Mouse (Mus musculus) forebrain, embryonic 10.5 days (tissue): ENCODE results near the gene Arrdc3. TPM values are rescaled to one million over a fixed set of nuclear protein-coding genes. Genes with fewer than 3 reads are reported as not detected.

Experiments
- DNase-seq: peaks from one replicate; pipeline ENCODE4 v3.0.0-alpha.2; 2017; ENCODE audit warnings: low spot score; ENCODE audit errors: extremely low spot score
- H3K27ac ChIP-seq: fragments of 300-500 bp; sonication (generic); 2 replicates; pipeline ENCODE4 v1.5.1; 2016; ENCODE audit warnings: mild to moderate bottlenecking
- H3K27me3 ChIP-seq: fragments of 300-500 bp; sonication (generic); 2 replicates; pipeline ENCODE4 v1.6.1; 2016; ENCODE audit warnings: mild to moderate bottlenecking; ENCODE audit not compliant: poor library complexity, severe bottlenecking
- H3K36me3 ChIP-seq: fragments of 300-500 bp; sonication (generic); replicated peaks from 2 replicates; pipeline ENCODE4 v1.6.1; 2016; ENCODE audit warnings: mild to moderate bottlenecking, moderate library complexity
- H3K4me1 ChIP-seq: fragments of 300-500 bp; sonication (generic); 2 replicates; pipeline ENCODE4 v1.6.1; 2016
- H3K4me3 ChIP-seq: fragments of 300-500 bp; sonication (generic); 2 replicates; pipeline ENCODE4 v1.5.1; 2016; ENCODE audit warnings: mild to moderate bottlenecking, moderate library complexity
- H3K9me3 ChIP-seq: fragments of 300-500 bp; sonication (generic); 2 replicates; pipeline ENCODE4 v1.6.1; 2016; ENCODE audit warnings: mild to moderate bottlenecking, moderate library complexity
- WGBS: fragments of 180-500 bp; shearing (Covaris S2); methylation state at CpG from one replicate; pipeline ENCODE4 v1.1.7; 2016; 5-methylcytosine and 5-hydroxymethylcytosine counted together
- polyA plus RNA-seq: library from polyadenylated mRNA; unstranded; fragments of >200 nt; fragmentation: Nextera tagmentation; extraction: Ambion mirVana; gene quantifications from 2 replicates; pipeline ENCODE4 v1.2.1, GENCODE M21; 2016

Arrdc3 gene
- polyA plus RNA-seq, 1 experiment from 2014 or later: 48.8 TPM

- Histone ChIP-seq H3K27ac (no peak overlapping the region), H3K9me3 (no peaks in the 10 kb centered on the region), H3K4me1 (no peaks in the 10 kb centered on the region), H3K4me3 (no peak overlapping the region), H3K27me3 (no peaks in the 10 kb centered on the region), H3K36me3 (no peaks in the 10 kb centered on the region)
- 79% methylated on average over 5 of the region's 5 CpGs for WGBS
- DNase-seq: no peak
Measured at GRCm38 (mm10) chr13:80932816-80933402, 49.7 kb downstream of the Arrdc3 start.

DNA sequence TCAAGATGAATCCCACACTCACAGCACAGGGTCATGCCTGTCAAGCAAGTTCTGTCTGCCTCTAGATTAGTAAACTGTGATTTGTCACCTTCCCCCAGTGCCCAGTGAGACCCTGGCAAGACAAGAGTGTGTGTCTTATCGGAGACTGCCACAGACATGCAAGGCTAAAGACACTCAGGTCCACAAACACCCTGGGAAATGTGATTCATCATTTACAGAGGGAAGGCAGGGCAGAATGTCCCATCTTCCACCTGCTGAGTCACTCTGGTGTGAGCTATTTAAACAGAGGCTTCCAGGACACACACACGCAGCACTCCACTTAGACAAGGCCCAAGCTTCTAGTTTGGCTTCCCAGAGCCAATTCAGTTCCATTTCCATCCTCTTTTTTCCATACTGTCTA lies 53.2 kb downstream of the Arrdc3 start:
- WGBS: 83% methylated on average over 2 of the region's 2 CpGs

GRCm38 (mm10) chr13:80939228-80939627 lies 56.0 kb downstream of the Arrdc3 start:
- H3K36me3 ChIP-seq: no peaks in the 10 kb centered on the region
- no peak for DNase-seq
- no peak overlapping the region for H3K27ac ChIP-seq
- no peaks in the 10 kb centered on the region for H3K27me3 ChIP-seq
- WGBS: 89% methylated on average over 4 of the region's 4 CpGs
- no peaks in the 10 kb centered on the region for H3K4me1 ChIP-seq
- H3K9me3 ChIP-seq: no peaks in the 10 kb centered on the region
- no peak overlapping the region for H3K4me3 ChIP-seq

More for the DNA sequence above, 53.2 kb downstream of the Arrdc3 start:
- H3K4me1 ChIP-seq: no peaks in the 10 kb centered on the region
- H3K27ac ChIP-seq: no peak overlapping the region
- H3K36me3 ChIP-seq: no peaks in the 10 kb centered on the region
- H3K9me3 ChIP-seq: no peaks in the 10 kb centered on the region
- no peaks in the 10 kb centered on the region for H3K27me3 ChIP-seq
- no peak overlapping the region for H3K4me3 ChIP-seq
- DNase-seq: no peak

DNA sequence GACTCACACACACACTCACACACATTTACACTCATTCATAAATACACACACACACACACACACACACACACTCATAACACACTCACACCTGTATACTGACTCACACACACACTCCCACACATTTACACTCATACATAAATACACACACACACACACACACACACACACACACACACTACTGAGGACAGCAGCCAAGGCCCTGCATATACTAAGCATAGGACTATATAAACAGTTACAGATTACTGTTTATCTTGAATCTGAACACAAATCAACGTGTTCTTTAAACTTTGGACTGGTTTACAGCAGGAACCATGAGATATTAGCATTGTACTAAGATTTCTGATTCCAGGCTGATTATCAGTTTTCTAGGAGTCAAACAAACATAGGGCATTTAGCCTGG lies 56.7 kb downstream of the Arrdc3 start:
- no peaks in the 10 kb centered on the region for H3K4me1 ChIP-seq
- no peaks in the 10 kb centered on the region for H3K36me3 ChIP-seq
- no peak overlapping the region for H3K27ac ChIP-seq
- DNase-seq: no peak
- WGBS: 84% methylated on average over 1 of the region's 1 CpGs
- no peak overlapping the region for H3K4me3 ChIP-seq
- H3K27me3 ChIP-seq: no peaks in the 10 kb centered on the region
- H3K9me3 ChIP-seq: no peaks in the 10 kb centered on the region

- H3K36me3 ChIP-seq: no peaks in the 10 kb centered on the region
- no peak overlapping the region for H3K27ac ChIP-seq
- no peak overlapping the region for H3K4me3 ChIP-seq
- no peaks in the 10 kb centered on the region for H3K27me3 ChIP-seq
- no peaks in the 10 kb centered on the region for H3K9me3 ChIP-seq
- H3K4me1 ChIP-seq: no peaks in the 10 kb centered on the region
- DNase-seq: no peak
- WGBS: 91% methylated on average over 5 of the region's 5 CpGs
Measured at GRCm38 (mm10) chr13:80940421-80940820, 57.2 kb downstream of the Arrdc3 start.

DNA sequence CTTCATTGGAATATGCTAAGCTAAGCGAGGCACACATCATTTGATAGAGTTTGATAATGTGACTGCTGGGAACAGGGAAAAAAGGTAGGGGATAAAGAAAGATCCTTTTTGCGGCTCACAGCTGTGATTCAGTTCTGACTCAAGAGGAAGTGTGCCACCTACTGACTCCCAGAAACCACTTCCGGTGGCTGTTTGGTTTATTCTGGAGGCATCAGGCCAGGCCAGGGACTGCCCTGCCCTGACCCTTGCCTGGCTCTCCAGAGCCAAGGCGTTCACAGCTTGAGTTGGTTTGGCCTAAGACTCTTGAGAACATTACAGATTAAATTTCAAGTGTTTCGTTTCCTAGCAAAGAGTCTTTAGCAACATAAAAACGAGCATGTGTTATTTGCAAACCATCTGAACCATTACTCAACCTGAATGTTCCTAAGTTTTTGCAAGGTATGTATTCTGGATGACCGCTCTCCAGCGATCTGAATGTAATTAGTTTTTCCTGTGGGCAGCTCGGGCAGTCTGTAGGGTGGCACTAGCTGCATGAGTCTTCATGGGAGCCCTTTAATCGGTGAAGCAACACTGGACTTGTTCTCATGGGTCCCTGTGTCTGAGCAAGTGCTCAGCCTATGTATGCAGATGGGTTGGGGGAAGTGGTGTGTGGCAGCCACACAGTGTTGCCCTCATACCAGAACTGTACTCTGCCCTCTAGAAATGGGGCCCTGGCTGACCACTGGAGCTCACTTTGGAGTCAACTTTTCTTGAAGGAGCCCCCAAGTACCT lies 57.9 kb downstream of the Arrdc3 start:
- Histone ChIP-seq H3K9me3 (no peaks in the 10 kb centered on the region), H3K4me1 (no peaks in the 10 kb centered on the region), H3K36me3 (no peaks in the 10 kb centered on the region), H3K4me3 (no peak overlapping the region), H3K27me3 (no peaks in the 10 kb centered on the region), H3K27ac (no peak overlapping the region)
- WGBS: 72% methylated on average over 10 of the region's 10 CpGs
- no peak for DNase-seq

GRCm38 (mm10) chr13:80944532-80944931 lies 61.3 kb downstream of the Arrdc3 start:
- no peaks in the 10 kb centered on the region for H3K9me3 ChIP-seq
- H3K27me3 ChIP-seq: no peaks in the 10 kb centered on the region
- no peaks in the 10 kb centered on the region for H3K36me3 ChIP-seq
- H3K4me1 ChIP-seq: no peaks in the 10 kb centered on the region
- H3K27ac ChIP-seq: no peak overlapping the region
- no peak for DNase-seq
- no peak overlapping the region for H3K4me3 ChIP-seq
